Mouse (Mus musculus) megakaryocyte progenitor cell, adult 5-6 weeks (primary cell): ENCODE results near the gene Arhgap32. TPM values are rescaled to one million over a fixed set of nuclear protein-coding genes. Genes with fewer than 3 reads are reported as not detected.

ENCODE experiments used
- ATAC-seq: replicated peaks from 2 replicates; pipeline ENCODE4 v1.8.0; 2016; ENCODE audit warnings: mild to moderate bottlenecking, moderate TSS enrichment, inconsistent platforms; ENCODE audit not compliant: poor library complexity
- total RNA-seq, 2 experiments: library from RNA; stranded (forward) in 1 of 2; stranded (reverse) in 1 of 2; fragments of 157-497, 149-512 nt in 1 of 2; fragments of 200-1000 nt in 1 of 2; gene quantifications; 2 replicates each; pipeline versions ENCODE4 v1.2.3 to v1.2.4; 2015 to 2017

The Arhgap32 gene
- total RNA-seq, 2 experiments from 2014 or later = 2.8 to 22.5 TPM

DNA sequence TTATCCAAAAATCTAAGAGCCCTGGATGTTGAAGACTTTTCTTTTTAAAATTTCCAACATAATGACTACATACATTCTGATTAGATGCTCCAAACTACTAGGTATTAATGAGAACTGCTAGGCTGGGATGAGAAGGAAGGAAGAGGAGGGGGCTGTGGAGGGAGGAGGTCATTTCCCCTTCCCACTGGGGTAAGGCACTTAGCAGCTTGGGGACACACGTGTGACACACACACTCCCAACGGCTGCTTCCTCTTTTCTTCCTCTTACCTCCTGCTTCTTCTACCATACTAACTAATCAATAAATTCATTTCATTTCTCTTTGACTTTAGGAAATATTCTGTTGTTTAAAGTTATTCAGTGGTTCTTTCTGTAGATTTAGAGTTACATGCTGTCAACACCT is 65.2 kb downstream of the Arhgap32 start:
- peak; percentile 89 for ATAC-seq

DNA sequence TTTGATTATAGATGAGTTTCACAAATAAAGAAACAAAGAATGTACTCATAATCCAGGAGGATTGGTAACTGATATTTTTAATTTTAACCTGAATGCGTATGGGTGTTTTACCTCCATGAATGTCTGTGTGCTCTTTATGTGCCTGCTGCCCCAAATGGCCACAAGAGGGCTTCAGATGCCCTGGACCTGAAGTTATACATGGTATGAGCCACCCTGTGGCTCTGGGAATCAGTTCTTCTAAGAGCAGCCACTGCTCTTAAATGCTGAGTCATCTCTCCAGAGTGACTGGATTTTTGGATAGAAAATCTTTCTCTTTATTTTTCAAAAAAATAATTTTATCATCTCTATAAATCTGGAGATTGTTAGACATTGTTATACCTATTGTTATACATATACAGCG is 70.6 kb downstream of the Arhgap32 start:
- peak; percentile 93 for ATAC-seq

DNA sequence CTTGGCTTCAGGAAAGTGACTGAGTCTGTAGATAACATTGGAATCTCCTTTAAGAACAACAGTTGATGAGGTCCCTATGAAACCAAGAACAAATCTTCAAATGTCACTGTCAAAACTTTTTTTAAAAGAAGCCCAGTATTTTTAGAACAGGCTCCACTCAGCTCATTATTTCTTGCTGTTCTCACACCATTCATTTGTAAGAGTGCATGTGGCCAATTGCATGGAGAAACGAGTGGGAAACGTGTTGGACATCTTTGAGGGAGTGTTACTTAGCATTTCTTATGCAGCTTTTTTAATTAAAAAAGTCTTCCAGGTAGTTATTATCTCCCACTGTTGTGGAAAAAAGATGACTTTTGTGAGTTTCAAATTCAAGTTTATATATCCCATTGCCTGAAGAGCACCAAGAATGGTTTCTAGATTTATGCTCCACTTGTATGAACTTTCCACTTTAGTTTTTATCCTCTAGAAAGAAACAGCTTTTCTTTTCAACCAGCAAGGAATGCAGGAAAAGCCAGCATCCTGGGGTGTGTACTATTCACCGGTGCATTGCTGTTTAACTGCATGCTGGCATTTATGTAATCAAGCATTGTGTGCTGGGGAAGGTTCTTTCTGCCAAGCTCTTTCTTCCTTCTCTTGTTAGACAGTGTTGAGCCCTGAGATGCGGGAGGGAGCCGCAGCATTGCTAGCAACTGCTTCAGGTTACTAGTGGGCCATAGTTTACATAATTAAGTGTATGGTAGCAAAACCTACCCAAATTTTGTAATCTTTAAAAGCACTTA is 76.5 kb downstream of the Arhgap32 start:
- no peak for ATAC-seq

DNA sequence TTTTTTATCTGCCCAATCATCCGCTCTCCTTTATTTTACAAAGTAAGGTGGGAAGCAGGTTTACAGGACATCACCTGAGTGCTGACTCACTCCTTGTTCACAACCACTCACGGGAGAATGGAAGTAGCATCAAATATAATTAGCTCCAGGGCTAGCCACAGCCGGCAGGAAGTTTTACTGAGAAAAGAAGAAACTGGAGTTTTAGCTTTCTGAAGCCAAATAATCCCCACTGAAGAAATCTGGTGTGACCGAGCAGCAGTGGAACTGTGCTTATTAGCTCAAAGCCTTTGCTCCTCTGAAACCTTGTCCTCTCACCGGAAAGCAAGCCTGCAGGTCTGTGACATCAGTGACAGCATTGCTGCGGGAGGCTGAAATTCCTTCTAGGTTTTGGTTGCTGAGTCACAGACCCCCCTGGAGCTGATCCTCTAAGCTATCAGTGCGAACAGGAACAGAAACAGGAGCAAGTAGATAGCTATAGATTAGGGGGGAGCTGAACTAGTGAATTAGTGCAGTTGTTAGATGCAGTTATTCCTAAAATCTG is 88.6 kb downstream of the Arhgap32 start:
- no peak for ATAC-seq

DNA sequence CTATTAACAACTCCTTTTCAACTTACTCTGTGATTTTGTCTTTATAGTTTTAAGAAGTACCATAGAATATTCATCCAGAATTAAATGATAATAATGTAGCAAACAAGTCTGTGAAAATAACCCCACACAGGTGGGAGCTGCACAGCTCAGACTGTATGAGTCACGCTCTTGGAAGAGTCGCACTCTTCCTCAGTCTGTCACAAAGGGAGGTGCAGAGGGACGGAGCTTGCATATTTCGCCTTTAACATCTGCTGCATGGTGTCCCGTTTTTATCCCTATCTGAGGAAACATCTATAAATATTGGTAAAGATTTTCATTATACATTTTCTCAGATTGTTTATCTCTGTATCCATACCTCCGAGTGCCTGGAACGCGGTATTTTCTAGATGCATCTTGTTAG is 91.2 kb downstream of the Arhgap32 start:
- no peak for ATAC-seq

DNA sequence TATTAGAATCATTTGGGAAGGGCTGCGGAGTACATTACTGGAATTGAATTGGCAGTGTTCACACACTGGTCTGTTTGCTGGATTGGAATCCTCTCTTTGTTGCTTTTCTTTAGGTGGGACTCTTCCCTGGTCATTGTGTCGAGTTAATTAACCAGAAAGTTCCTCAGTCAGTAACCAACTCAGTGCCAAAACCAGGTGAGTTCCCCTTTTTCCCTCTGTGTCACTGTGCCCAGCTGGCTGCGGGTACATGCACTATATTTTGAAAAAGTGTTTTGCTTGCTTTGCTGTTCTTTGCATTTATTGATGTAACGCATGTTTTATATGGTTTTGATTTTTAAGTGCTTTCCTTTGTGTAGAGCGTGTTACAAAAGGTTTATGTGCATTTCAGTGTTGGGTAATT is 92.1 kb downstream of the Arhgap32 start:
- ATAC-seq = 0 out of 2 replicates have a peak, but pooled peaks have one; percentile 44

DNA sequence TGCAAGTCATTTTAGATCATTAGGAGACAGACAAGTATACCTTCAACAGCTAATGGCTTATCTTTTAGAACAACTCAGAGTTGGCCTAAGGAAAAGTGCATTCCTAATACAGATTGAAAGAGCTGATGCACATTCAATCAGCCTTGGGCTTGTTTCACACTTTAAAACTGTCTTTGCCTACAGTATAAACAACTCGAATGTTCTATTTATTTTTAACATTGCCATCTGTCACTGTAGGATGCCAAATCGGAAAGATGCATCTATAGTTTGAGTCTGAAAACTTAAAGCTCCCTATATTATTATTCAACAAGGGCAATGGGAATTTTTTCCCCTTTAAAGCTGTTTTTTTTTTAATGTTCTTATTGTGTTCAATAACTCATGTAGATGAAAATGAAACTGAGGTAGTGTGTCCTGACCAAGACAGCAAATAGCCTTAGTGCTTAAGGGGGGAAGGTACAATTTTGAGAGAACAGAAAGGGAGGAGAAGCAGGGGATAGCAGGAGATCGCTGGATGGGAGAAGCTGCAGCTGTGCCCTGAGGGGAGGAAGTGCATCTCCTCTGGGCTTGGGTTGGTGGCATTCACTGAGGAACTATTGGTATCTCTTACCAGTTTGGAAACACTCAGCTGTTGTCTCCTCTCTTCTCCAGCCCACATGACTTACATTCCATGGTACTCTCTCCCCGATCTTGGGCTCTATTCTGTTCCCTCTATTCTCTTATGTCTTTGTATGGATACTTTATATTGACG is 101.1 kb downstream of the Arhgap32 start:
- ATAC-seq = no peak

DNA sequence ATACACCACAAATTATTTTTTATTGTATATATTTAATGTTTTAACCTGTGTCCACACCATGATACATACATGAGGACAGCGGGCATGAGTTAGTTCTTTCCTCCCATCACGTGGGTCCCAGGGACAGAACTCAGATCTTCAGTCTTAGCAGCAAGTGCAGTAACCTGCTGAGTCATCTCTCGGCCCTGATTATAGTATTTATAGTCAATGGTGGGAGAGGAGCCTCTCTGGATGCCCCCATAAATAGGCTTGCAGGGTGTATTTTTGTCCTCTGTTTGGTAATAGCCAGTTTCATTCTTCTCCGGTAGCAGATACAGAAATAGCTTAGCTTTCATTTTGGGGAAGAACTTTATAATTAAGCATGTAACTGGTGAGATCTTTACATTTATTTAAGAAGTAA is 103.5 kb downstream of the Arhgap32 start:
- ATAC-seq = 0 out of 2 replicates have a peak, but pooled peaks have one; percentile 29

DNA sequence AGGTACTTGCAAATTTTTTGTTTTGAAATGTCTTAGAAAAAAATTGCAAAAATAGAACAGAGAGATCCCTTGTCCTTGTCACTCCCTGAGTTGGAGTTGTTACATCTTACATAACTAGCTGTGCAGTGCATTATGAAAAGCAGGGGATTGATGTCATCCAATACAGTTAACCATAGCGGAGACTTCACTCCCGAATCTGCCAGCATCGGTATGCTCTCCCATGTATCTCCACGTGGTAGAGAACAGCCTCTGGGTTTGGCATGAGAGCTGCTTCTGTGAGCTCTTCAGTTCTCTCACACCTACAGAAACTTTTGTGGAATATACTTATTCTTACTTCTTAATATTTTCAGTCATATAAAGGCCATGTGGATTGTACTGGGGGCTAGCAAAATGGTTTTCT is 106.2 kb downstream of the Arhgap32 start:
- ATAC-seq = no peak

DNA sequence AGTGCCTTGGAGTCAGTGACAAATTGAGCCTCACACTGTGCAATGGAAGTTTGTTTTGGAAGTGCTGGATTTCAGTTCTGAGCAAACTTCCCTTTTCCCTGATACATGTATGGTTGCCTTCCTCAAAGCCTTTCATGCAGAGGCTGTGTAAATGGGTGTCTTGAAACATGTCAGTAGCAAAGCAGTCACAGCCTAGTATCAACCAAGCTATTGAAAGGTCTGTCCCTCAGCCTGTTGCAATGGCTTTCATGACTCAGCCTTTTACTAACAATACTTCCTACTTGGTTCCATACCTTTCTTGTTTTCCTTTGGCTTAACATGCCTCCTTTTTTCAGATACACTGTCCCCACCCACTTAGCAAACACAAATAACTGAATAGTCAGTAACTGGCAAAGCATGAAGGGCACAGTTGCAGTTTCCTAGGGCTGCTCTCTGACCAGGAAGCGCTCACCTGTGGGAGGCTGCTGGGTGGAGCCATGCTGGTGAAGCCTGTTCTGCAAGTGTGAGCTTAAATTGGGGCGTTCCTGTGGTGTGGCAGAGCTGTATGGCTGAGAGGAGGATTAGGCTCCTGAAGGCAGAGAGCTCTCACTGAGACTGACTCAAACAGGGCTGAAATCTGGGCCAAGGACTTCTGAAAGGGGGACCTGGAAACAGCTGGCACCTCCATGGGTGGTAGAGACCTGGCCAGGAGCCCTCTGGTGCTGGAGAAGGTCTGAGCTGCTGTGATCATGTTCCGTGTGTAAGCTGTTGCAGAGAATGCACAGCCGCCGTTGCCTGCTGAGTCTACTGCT is 108.0 kb downstream of the Arhgap32 start:
- peak; percentile 61 for ATAC-seq

DNA sequence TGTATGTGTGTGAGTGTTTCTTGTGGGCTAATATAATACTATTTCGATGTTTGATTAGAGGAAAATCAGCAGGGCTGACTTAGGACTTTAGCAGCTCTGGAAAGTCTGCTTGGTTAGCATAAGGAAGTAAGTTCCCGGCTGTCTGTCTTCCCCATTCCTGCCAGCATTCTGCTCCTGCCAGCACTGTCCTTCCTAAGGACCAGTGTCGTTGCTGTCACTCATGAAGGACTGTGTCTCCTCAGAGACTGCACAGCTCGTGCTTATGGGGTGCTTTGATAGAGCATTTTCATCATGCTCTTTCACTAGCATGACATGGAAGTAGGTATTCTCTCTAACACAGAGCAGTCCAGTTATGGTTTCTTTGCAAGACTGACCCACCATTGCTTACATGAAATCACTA is 109.0 kb downstream of the Arhgap32 start:
- no peak for ATAC-seq

DNA sequence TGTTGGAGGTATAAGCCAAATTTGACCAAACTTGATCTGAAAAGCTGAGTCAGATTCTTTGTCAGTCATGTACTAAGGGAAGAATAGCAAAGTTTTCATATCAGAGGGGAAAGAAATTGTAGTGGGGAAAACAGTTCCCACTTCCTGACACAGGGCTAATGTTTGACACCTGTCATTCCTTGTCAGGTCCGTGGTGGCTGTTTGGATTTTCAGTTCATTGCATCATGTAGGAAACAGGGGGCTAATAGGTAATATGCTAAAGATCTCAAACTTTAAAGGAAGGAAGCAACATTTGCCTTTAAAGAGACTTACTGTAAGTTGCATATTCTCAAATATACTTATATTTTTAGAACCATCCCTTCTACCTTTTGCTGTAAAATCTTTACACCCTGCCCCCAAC is 109.6 kb downstream of the Arhgap32 start:
- no peak for ATAC-seq

DNA sequence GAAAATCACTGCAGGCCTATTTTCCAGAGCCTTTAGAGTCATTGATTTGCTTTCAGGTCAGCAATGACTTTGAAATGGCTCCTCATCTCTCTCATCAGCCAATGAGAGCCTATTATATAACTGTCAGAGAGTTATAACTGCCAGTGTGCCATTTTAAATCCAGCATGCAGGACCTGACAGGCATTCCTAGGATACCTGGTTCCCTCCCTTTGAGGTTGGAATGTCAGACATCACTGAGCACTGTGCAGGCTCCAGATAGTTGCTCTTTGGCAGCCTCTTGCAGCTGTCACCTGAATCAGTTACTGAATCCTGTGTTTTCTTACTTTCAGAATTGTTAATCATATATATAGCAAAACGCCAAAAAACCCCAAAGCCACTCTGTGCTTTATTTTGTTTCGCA is 111.1 kb downstream of the Arhgap32 start:
- ATAC-seq = no peak

DNA sequence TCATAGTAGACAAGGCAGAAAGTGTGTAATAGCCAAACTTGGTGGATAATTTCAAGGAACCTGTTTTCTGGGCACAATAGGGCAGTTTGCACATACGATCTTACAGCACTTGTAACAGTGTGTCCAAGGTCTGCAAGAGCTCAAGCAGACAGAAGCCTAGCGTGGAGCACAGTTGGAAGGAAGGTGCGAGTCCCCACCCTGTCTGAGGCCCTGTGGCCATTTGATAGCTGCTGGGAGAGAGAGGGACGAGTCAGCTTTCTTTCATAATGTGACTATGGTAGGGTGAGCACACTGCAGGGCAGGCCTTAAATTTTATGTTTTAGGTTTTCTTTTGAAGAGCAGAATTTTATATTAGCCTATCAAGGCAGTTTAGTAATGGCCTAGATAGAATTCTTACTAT is 117.7 kb downstream of the Arhgap32 start:
- peak; percentile 37; the same call in 1 of the 2 replicates for ATAC-seq

DNA sequence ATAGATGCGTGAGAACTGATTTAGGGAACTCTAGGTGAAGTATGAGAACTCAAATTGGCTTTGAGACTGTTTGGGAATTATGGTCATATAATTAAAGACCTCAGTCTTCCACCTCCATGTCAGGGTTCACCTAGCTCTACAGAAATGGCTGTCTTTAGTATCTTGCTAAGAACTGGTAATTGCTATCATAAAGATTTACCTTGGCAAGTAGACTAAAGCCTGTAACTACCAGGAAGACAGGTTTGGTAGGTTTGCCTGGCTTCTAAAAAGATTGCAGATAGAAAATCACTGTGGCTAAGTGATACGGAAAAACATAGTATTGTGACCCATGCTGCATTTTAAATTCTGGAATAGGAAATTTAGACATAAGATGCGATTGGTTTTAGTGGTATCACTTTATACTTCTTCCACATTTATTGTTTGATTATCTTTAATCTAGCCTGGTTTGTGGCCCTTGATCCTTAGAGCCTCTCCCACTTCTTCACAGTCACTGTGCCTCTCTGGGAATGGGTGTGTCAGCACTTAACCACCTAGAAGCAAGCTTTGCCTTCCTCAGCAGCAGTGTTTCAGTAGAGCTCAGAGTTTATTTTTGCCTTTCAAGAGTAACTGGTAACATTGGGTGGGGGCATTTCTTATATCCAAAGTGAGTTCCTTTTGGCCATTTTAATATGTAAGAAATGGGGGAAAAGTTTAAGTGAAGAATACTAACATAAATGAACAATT is 119.0 kb downstream of the Arhgap32 start:
- no peak for ATAC-seq

DNA sequence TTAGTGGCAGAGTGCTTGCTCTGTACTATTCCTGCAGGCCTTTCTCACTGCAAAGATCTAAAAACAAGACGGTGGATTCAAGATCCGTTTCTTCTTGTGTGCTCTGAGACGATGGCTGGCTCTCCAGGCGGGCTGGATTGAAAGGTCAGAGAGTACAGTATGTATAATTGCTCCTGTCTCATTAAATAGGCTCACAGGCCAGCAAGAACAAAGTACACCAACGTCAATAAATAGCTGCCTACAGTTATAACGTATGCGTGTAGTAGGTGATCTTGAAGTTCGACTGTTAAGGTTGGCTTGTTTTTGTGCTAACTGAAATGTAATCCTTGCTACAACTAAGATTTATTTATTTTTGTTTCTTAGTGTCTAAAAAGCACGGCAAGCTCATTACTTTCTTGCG is 123.0 kb downstream of the Arhgap32 start:
- ATAC-seq = no peak

DNA sequence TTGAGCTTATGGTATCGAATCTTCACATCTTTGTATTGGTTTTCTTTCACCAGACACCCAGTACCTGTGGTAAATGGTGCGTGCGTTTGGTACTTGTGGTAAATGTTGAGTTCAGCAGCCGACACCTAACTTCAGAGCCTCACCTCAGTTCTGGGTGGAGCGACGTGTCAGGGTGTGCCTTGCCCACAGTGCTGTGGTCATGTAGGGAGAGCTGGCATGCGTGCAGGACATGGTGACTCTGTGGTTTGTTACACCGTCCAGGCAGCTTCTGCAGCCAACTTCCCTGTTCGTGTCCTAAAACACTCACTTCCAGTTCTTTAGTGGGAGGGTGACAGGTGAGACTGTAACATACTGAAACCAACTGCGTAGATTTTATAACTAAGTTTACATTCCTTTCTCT is 123.5 kb downstream of the Arhgap32 start:
- ATAC-seq = peak; percentile 78

DNA sequence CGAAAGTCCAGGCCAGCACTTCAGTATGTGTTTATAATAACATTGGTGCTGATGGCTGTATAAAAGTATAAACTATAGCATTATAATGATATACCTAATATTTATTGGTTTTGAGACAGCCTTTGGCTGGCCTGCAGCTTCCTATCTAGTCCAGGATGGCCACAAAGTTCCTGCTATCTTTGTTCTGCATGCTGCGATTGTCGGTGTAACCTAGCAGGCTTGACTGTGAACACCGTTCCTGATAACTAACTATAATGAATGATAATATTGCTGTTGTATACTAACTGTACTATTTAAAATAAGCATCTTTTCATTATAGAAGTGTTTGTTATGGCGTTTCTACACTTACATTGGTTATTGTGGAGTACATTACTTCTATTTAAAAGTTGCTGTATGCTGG is 124.5 kb downstream of the Arhgap32 start:
- no peak; the same call in 1 of the 2 replicates for ATAC-seq

DNA sequence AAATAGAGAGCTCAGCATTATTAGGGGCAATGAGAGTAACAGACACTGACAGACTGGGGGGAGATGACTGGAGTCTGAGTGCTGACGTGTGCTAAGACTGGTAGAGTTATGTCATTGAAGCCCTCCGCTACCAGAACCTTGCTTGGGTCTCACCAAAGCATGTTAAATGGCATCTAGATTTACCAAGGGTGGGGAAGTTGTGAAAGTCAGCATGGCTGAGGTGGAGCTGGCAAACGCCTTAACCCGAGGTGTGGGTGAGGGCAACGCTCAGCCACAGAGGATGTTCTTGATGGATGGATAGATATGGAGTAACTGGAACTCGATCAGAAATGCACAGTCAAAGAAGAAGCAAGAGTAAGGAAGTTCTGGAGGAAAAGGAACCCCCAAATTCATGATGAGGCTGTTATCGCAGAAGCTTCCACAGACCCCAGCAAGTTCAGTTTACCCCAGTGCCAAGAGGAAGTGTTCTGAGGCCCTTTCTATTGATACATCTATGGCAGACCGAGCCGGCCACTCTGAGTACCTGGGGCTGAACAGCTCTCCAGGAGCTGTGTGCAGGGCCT is 125.8 kb downstream of the Arhgap32 start:
- peak; percentile 47 for ATAC-seq

DNA sequence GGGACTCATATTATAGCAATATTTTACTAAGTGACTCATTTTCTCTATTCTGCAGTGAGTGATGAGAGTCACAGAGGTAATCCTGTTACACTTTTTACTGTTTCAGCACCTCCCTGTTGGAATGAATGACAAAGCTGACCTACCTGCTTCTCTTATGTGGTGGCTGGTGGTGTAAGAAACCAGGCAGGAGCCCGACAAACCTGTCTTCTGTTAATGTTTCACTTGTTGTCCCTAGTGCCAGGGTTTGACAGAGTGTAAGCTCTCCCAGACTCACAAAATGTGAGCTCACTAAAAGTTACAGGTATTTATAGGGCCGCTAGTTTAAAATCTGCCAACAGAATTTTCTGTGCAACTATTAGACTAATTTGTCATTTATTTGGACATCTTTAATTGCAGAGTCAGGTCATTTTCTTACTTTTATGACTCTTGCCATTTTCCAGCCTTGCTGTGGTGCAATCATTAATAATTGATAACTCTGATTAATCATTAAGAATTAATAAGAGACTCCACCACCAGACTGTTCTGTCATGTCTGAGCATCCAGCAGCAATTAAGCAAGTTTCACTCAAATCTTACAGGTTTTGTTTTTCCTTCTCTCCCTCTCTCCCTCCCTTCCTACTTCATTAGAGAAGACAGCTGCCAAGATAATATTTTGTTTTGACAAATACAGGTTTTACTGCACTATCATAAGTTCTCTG is 127.1 kb downstream of the Arhgap32 start:
- no peak for ATAC-seq
